Comparison of ENCODE assay signal across 31 mouse cellular contexts in genomic region chr6:47872266-47872665, GRCm38 (mm10).
"Had no signal": no experiment of that assay in that cellular context is flagged by ENCODE, and none has a peak within 500 bp of the region (broad histone marks: within the 10 kb centered on the region; RNA-seq: fewer than 3 reads in every experiment).

No protein-coding gene starts in this region.

- H3K27ac ChIP-seq: limb, embryonic 10.5 days; limb, embryonic 12.5 days; limb, embryonic 13.5 days; limb, embryonic 15.5 days; liver, embryonic 12.5 days; liver, embryonic 13.5 days; liver, embryonic 14.5 days; liver, embryonic 15.5 days; lung, embryonic 15.5 days; macrophage; midbrain, embryonic 10.5 days; midbrain, embryonic 12.5 days; midbrain, embryonic 13.5 days; midbrain, embryonic 15.5 days had no signal

- H3K9ac ChIP-seq: limb, embryonic 12.5 days; limb, embryonic 13.5 days; limb, embryonic 15.5 days; liver, embryonic 12.5 days; liver, embryonic 13.5 days; liver, embryonic 14.5 days; liver, embryonic 15.5 days; liver, postnatal 0 days; lung, embryonic 14.5 days; lung, embryonic 15.5 days; midbrain, embryonic 12.5 days; midbrain, embryonic 13.5 days; midbrain, embryonic 15.5 days had no signal

- H3K4me3 ChIP-seq: limb, embryonic 10.5 days; limb, embryonic 12.5 days; limb, embryonic 13.5 days; limb, embryonic 15.5 days; liver, embryonic 12.5 days; liver, embryonic 13.5 days; liver, embryonic 15.5 days; lung, embryonic 15.5 days; megakaryocyte, embryonic 14.5 days; midbrain, embryonic 10.5 days; midbrain, embryonic 12.5 days; midbrain, embryonic 13.5 days; midbrain, embryonic 15.5 days; myocyte had no signal

- DNase-seq: left cerebral cortex, postnatal 4 days; liver; liver, embryonic 13.5 days; liver, postnatal 0 days; lung, adult 18-20 months; lung, adult 2 months; lung, embryonic 14.5 days; lung, postnatal 10 days; lung, postnatal 14 days; lung, postnatal 36 days; lung, postnatal 4 days; midbrain, embryonic 14.5 days had no signal

- H3K4me2 ChIP-seq: limb, embryonic 12.5 days; limb, embryonic 13.5 days; limb, embryonic 15.5 days; liver, embryonic 11.5 days; liver, embryonic 12.5 days; liver, embryonic 13.5 days; liver, embryonic 15.5 days; lung, embryonic 14.5 days; lung, embryonic 15.5 days; midbrain, embryonic 11.5 days; midbrain, embryonic 12.5 days; midbrain, embryonic 13.5 days; midbrain, embryonic 15.5 days had no signal

- H3K9me3 ChIP-seq: limb, embryonic 10.5 days; limb, embryonic 12.5 days; limb, embryonic 13.5 days; limb, embryonic 15.5 days; liver, embryonic 12.5 days; liver, embryonic 13.5 days; liver, embryonic 15.5 days; lung, embryonic 15.5 days; megakaryocyte, embryonic 14.5 days; midbrain, embryonic 10.5 days; midbrain, embryonic 12.5 days; midbrain, embryonic 13.5 days; midbrain, embryonic 15.5 days had no signal

- H3K27me3 ChIP-seq: limb, embryonic 12.5 days; limb, embryonic 13.5 days; limb, embryonic 15.5 days; liver, embryonic 12.5 days; liver, embryonic 13.5 days; liver, embryonic 15.5 days; lung, embryonic 15.5 days; megakaryocyte, embryonic 14.5 days; midbrain, embryonic 12.5 days; midbrain, embryonic 13.5 days; midbrain, embryonic 15.5 days had no signal

- H3K4me1 ChIP-seq: limb, embryonic 10.5 days; limb, embryonic 12.5 days; limb, embryonic 13.5 days; limb, embryonic 15.5 days; lung, embryonic 15.5 days; megakaryocyte, embryonic 14.5 days; midbrain, embryonic 12.5 days; midbrain, embryonic 13.5 days; midbrain, embryonic 15.5 days had no signal

- ATAC-seq: liver, embryonic 12.5 days; liver, postnatal 0 days; lung, postnatal 0 days; midbrain, embryonic 13.5 days; midbrain, embryonic 15.5 days; midbrain, embryonic 16.5 days had no signal
